Mouse (Mus musculus): ENCODE data around the gene Tmem247.

Tmem247 gene

GRCm38 (mm10) chr17:86917048-86917447 lies at the start of gene Tmem247:
Gene Tmem247, plus strand, starts transcription at chr17:86917348.
- DNase-seq, result no peak

DNA sequence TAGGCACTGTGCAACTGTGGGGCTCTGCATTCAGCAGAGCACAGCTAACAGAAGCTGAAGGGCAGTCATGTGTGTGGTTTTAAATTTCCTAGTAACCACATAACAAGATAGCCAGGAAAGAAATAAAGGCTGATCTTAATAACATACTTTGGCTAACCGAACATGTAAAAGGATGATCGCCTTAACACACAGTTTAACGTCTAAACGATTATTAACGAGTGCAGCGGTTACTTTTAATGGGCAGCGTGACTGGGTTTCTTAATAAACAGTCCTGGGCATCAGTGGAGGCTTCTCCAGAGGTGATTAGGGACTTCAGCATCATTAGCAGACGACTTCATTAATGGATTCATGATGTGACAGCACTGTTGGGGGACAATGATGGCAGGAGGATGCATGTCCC lies 46.6 kb upstream of the Tmem247 start:
- no peak for DNase-seq

DNA sequence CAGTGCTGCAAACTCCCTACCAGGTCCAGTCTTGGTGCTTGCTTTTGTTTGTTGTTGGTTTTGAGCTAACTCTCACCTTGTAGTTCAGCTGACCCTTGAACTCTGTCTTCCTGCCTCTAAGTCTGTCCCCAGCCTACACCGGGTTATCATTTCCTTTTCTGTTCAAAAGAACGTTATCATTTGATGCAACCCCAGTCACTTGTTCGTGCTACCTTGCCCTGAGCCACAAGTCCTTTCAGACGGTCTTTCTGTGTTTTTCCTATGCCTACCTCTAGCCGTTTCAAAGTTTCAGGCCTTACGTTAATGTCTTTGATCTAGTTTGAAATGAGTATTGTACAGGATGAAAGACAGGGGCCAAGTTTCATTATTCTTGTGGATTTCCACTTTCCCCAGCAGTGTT lies 44.5 kb upstream of the Tmem247 start:
- no peak for DNase-seq

GRCm38 (mm10) chr17:86876940-86877339 lies 40.2 kb upstream of the Tmem247 start:
- no peak for DNase-seq

GRCm38 (mm10) chr17:86877747-86878146 lies 39.4 kb upstream of the Tmem247 start:
- DNase-seq, result no peak

GRCm38 (mm10) chr17:86880056-86880455 lies 37.1 kb upstream of the Tmem247 start:
- DNase-seq, result no peak

GRCm38 (mm10) chr17:86880461-86881044 lies 36.6 kb upstream of the Tmem247 start:
- no peak for DNase-seq

GRCm38 (mm10) chr17:86895191-86895590 lies 22.0 kb upstream of the Tmem247 start:
- no peak for DNase-seq

GRCm38 (mm10) chr17:86897486-86898165 lies 19.5 kb upstream of the Tmem247 start:
- no peak for DNase-seq

DNA sequence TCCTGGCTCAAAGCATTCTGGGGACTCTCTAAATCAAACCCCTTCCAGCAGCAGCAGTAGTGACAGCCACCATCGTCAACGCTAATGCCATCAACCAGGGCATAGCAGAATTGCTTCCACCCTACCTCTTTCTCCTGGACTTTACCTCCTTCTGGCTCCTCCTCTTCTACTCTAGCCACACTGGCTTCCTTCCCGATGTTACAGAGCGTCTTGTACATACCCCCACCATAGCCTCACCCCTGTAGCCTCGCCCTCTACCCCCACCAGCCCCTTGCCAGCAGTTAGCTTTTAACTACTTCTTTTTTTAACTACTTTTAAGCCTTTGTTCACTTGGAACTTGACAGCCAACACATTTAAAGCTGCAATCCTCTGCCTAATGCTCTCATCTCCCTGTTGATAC lies 17.3 kb upstream of the Tmem247 start:
- DNase-seq, result no peak

DNA sequence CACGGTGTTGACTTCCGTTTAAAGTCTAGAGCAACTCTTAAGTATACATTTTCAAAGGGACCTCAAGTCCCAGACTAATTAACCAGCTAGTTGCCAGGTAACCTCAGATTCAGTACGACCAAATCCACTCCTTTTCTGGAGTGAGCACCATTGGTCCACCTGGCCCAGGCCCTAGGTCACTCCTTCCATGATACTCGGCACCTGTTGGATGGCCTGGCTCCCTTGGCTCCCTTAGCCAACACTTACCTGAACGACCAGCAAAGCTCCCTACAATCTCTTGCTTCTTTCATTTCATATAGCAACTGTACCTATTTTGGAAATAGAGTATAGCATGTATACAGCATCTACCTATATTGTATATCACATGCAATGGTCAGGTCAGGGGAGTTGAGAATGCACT lies 16.6 kb upstream of the Tmem247 start:
- DNase-seq, result no peak

- DNase-seq, result no peak
Measured at GRCm38 (mm10) chr17:86902399-86903067, 14.6 kb upstream of the Tmem247 start.

- DNase-seq, result peak; percentile 52 to 56
Measured at GRCm38 (mm10) chr17:86903596-86903995, 13.6 kb upstream of the Tmem247 start.

GRCm38 (mm10) chr17:86904206-86904605 lies 12.9 kb upstream of the Tmem247 start:
- no peak for DNase-seq

- no peak for DNase-seq
Measured at GRCm38 (mm10) chr17:86905297-86906135, 11.6 kb upstream of the Tmem247 start.

- peak; percentile 61 to 74 for DNase-seq
Measured at GRCm38 (mm10) chr17:86906136-86906461, 11.0 kb upstream of the Tmem247 start.

GRCm38 (mm10) chr17:86906601-86907000 lies 10.5 kb upstream of the Tmem247 start:
- no peak for DNase-seq

DNA sequence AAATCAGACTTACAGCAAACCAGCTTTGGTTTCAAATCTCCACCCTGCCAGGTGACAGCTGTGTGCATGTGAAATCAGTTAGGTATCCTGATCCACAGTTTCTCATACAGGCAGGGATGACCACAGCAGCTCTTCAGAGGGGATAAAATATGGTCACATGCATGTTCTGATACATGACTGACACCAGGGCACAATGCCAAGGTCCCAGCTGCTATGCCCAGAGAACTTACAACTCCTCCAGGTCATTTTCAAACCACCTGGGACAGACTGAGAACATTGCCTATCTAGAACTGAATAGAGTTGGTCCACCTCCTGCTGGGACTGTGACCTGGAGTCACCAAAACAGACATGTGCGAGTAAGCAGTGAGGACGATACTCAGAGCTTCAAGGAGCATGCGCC lies 10.1 kb upstream of the Tmem247 start:
- DNase-seq, result no peak

DNA sequence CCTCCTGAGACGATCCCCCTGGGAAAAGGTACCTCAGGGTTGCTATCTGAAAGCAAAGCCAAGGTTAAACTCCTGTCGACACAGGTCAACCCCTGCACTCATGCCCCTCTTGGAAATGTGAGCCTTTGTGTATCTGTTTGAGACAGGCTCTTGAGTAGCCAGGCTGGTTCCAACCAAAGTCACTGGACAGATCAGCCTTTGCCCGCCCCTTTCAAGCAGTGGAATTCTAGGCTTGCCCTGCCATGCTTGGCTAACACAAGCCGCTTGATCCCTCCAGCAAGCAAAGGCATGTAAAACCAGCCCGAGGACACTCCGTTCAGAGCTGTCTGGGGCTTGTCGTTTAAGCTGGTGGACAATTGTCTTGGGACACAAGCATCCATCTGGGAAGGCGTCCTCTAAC lies 8.8 kb upstream of the Tmem247 start:
- no peak for DNase-seq

GRCm38 (mm10) chr17:86909733-86910495 lies 7.2 kb upstream of the Tmem247 start:
- no peak for DNase-seq

GRCm38 (mm10) chr17:86911261-86911660 lies 5.9 kb upstream of the Tmem247 start:
- no peak for DNase-seq

GRCm38 (mm10) chr17:86913003-86913607 lies 4.0 kb upstream of the Tmem247 start:
- no peak for DNase-seq

All from thymus, postnatal 36 days (tissue).